Mouse (Mus musculus): ENCODE data around the gene Nr2e1. TPM values are rescaled to one million over a fixed set of nuclear protein-coding genes. Genes with fewer than 3 reads are reported as not detected.

The Nr2e1 gene
- polyA plus RNA-seq, 1 experiment, result 0.51 TPM

- Histone ChIP-seq H3K27me3 (ENCODE audit: control insufficient read depth, insufficient read depth, low read length) (peaks cover 21% of the 10 kb centered on the region), H3K36me3 (ENCODE audit: control insufficient read depth, insufficient read depth, low read length) (no peaks in the 10 kb centered on the region), H3K4me3 (ENCODE audit: control insufficient read depth, low read depth, low read length) (no peak overlapping the region), H3K4me1 (ENCODE audit: control insufficient read depth, insufficient read depth, low read length) (peaks cover 27% of the 10 kb centered on the region), H3K27ac (ENCODE audit: control insufficient read depth, insufficient read depth, low read depth, low read length) (no peak overlapping the region)
- TF ChIP-seq CTCF (IDR thresholded peaks at IDR 0.05; ENCODE audit: control insufficient read depth, insufficient read depth, insufficient replicate concordance, low read depth, low read length) (no peak), POLR2A (IDR thresholded peaks at IDR 0.05; ENCODE audit: control insufficient read depth, low read depth, low read length) (no peak)
These were observed 2.5 kb downstream of the Nr2e1 start for GRCm38 (mm10) chr10:42580951-42581277.

- H3K27ac ChIP-seq (ENCODE audit: control insufficient read depth, insufficient read depth, low read depth, low read length), result no peak overlapping the region
- H3K27me3 ChIP-seq (ENCODE audit: control insufficient read depth, insufficient read depth, low read length), result peaks cover 21% of the 10 kb centered on the region
- no peaks in the 10 kb centered on the region for H3K36me3 ChIP-seq (ENCODE audit: control insufficient read depth, insufficient read depth, low read length)
- no peak overlapping the region for H3K4me3 ChIP-seq (ENCODE audit: control insufficient read depth, low read depth, low read length)
- H3K4me1 ChIP-seq (ENCODE audit: control insufficient read depth, insufficient read depth, low read length), result peaks cover 27% of the 10 kb centered on the region
- no peak for TF ChIP-seq POLR2A (IDR thresholded peaks at IDR 0.05; ENCODE audit: control insufficient read depth, low read depth, low read length)
- no peak for TF ChIP-seq CTCF (IDR thresholded peaks at IDR 0.05; ENCODE audit: control insufficient read depth, insufficient read depth, insufficient replicate concordance, low read depth, low read length)
These were observed 3.1 kb downstream of the Nr2e1 start for GRCm38 (mm10) chr10:42580131-42580950.

- TF ChIP-seq POLR2A (IDR thresholded peaks at IDR 0.05; ENCODE audit: control insufficient read depth, low read depth, low read length) (no peak), CTCF (IDR thresholded peaks at IDR 0.05; ENCODE audit: control insufficient read depth, insufficient read depth, insufficient replicate concordance, low read depth, low read length) (no peak)
- Histone ChIP-seq H3K27me3 (ENCODE audit: control insufficient read depth, insufficient read depth, low read length) (peaks cover 21% of the 10 kb centered on the region), H3K4me3 (ENCODE audit: control insufficient read depth, low read depth, low read length) (no peak overlapping the region), H3K4me1 (ENCODE audit: control insufficient read depth, insufficient read depth, low read length) (peaks cover 27% of the 10 kb centered on the region), H3K36me3 (ENCODE audit: control insufficient read depth, insufficient read depth, low read length) (no peaks in the 10 kb centered on the region), H3K27ac (ENCODE audit: control insufficient read depth, insufficient read depth, low read depth, low read length) (no peak overlapping the region)
These were observed 3.8 kb downstream of the Nr2e1 start for GRCm38 (mm10) chr10:42579475-42580130.

- peaks cover 21% of the 10 kb centered on the region for H3K4me1 ChIP-seq (ENCODE audit: control insufficient read depth, insufficient read depth, low read length)
- H3K27me3 ChIP-seq (ENCODE audit: control insufficient read depth, insufficient read depth, low read length), result peaks cover 17% of the 10 kb centered on the region
- H3K36me3 ChIP-seq (ENCODE audit: control insufficient read depth, insufficient read depth, low read length), result no peaks in the 10 kb centered on the region
- TF ChIP-seq CTCF (IDR thresholded peaks at IDR 0.05; ENCODE audit: control insufficient read depth, insufficient read depth, insufficient replicate concordance, low read depth, low read length) (no peak), POLR2A (IDR thresholded peaks at IDR 0.05; ENCODE audit: control insufficient read depth, low read depth, low read length) (no peak)
- no peak overlapping the region for H3K27ac ChIP-seq (ENCODE audit: control insufficient read depth, insufficient read depth, low read depth, low read length)
- no peak overlapping the region for H3K4me3 ChIP-seq (ENCODE audit: control insufficient read depth, low read depth, low read length)
These were observed 4.5 kb downstream of the Nr2e1 start for GRCm38 (mm10) chr10:42578698-42579474.

GRCm38 (mm10) chr10:42578281-42578675 lies 5.2 kb downstream of the Nr2e1 start:
- peaks cover 21% of the 10 kb centered on the region for H3K4me1 ChIP-seq (ENCODE audit: control insufficient read depth, insufficient read depth, low read length)
- H3K36me3 ChIP-seq (ENCODE audit: control insufficient read depth, insufficient read depth, low read length), result no peaks in the 10 kb centered on the region
- H3K4me3 ChIP-seq (ENCODE audit: control insufficient read depth, low read depth, low read length), result no peak overlapping the region
- H3K27me3 ChIP-seq (ENCODE audit: control insufficient read depth, insufficient read depth, low read length), result peaks cover 16% of the 10 kb centered on the region
- H3K27ac ChIP-seq (ENCODE audit: control insufficient read depth, insufficient read depth, low read depth, low read length), result no peak overlapping the region
- TF ChIP-seq POLR2A (IDR thresholded peaks at IDR 0.05; ENCODE audit: control insufficient read depth, low read depth, low read length) (no peak), CTCF (IDR thresholded peaks at IDR 0.05; ENCODE audit: control insufficient read depth, insufficient read depth, insufficient replicate concordance, low read depth, low read length) (no peak)

- no peak overlapping the region for H3K4me3 ChIP-seq (ENCODE audit: control insufficient read depth, low read depth, low read length)
- peaks cover 22% of the 10 kb centered on the region for H3K4me1 ChIP-seq (ENCODE audit: control insufficient read depth, insufficient read depth, low read length)
- H3K27me3 ChIP-seq (ENCODE audit: control insufficient read depth, insufficient read depth, low read length), result peaks cover 16% of the 10 kb centered on the region
- H3K36me3 ChIP-seq (ENCODE audit: control insufficient read depth, insufficient read depth, low read length), result no peaks in the 10 kb centered on the region
- no peak overlapping the region for H3K27ac ChIP-seq (ENCODE audit: control insufficient read depth, insufficient read depth, low read depth, low read length)
- TF ChIP-seq POLR2A (IDR thresholded peaks at IDR 0.05; ENCODE audit: control insufficient read depth, low read depth, low read length) (no peak), CTCF (IDR thresholded peaks at IDR 0.05; ENCODE audit: control insufficient read depth, insufficient read depth, insufficient replicate concordance, low read depth, low read length) (no peak)
These were observed 5.7 kb downstream of the Nr2e1 start for GRCm38 (mm10) chr10:42577525-42578280.

Data from testis, adult 2 months (tissue).